Mouse (Mus musculus) T-helper 1 cell (primary cell): ENCODE data around the gene Gnai2.
"Not testable (repeated sequence)": the region's sequence is repeated elsewhere in the genome, so short reads cannot be mapped to it uniquely, and the experiment has no call there.

Source experiments
- in situ Hi-C: fragments of 300-600 bp; cut with MboI, MseI; formaldehyde crosslinking; loops from one replicate; pipeline ENCODE4 v1.15.1; 2025; ENCODE audit warnings: high pct_unique_total_duplicates

Gene Gnai2

GRCm38 (mm10) chr9:107635279-107636028 is at the start of gene Gnai2:
Gene Gnai2, minus strand, starts transcription at chr9:107635367.
- in situ Hi-C loops, result no loop called here

- in situ Hi-C loops, result no loop called here
Measured at GRCm38 (mm10) chr9:107682405-107682804, 47.2 kb upstream of the Gnai2 start.

GRCm38 (mm10) chr9:107679501-107679900 is 44.3 kb upstream of the Gnai2 start, which contains the start of gene Gnat1:
Gene Gnat1, minus strand, starts transcription at chr9:107679712.
- in situ Hi-C loops, result no loop called here

GRCm38 (mm10) chr9:107678861-107679260 is 43.7 kb upstream of the Gnai2 start:
- in situ Hi-C loops, result no loop called here

- in situ Hi-C loops, result not testable (repeated sequence)
Measured at GRCm38 (mm10) chr9:107677819-107678526, 42.8 kb upstream of the Gnai2 start.

GRCm38 (mm10) chr9:107677091-107677784 is 42.1 kb upstream of the Gnai2 start:
- in situ Hi-C loops, result no loop called here

- in situ Hi-C loops, result no loop called here
Measured at GRCm38 (mm10) chr9:107676302-107676701, 41.1 kb upstream of the Gnai2 start.

GRCm38 (mm10) chr9:107675671-107676301 is 40.6 kb upstream of the Gnai2 start:
- in situ Hi-C loops, result no loop called here

GRCm38 (mm10) chr9:107674609-107675429 is 39.7 kb upstream of the Gnai2 start:
- in situ Hi-C loops, result no loop called here

GRCm38 (mm10) chr9:107670259-107670658 is 35.1 kb upstream of the Gnai2 start:
- in situ Hi-C loops, result no loop called here

GRCm38 (mm10) chr9:107669480-107669945 is 34.3 kb upstream of the Gnai2 start, which contains the start of gene Slc38a3:
Gene Slc38a3, minus strand, starts transcription at chr9:107669530.
- in situ Hi-C loops, result no loop called here

- in situ Hi-C loops, result no loop called here
Measured at GRCm38 (mm10) chr9:107668916-107669315, 33.7 kb upstream of the Gnai2 start.

GRCm38 (mm10) chr9:107668011-107668410 is 32.8 kb upstream of the Gnai2 start:
- in situ Hi-C loops, result no loop called here

GRCm38 (mm10) chr9:107667219-107667618 is 32.1 kb upstream of the Gnai2 start:
- in situ Hi-C loops, result no loop called here

- in situ Hi-C loops, result no loop called here
Measured at GRCm38 (mm10) chr9:107666751-107667205, 31.6 kb upstream of the Gnai2 start.

GRCm38 (mm10) chr9:107665308-107665707 is 30.1 kb upstream of the Gnai2 start:
- in situ Hi-C loops, result no loop called here

GRCm38 (mm10) chr9:107663525-107663924 is 28.4 kb upstream of the Gnai2 start:
- in situ Hi-C loops, result no loop called here

GRCm38 (mm10) chr9:107662342-107662741 is 27.2 kb upstream of the Gnai2 start:
- in situ Hi-C loops, result no loop called here

- in situ Hi-C loops, result no loop called here
Measured at GRCm38 (mm10) chr9:107660777-107661176, 25.6 kb upstream of the Gnai2 start.

GRCm38 (mm10) chr9:107659961-107660360 is 24.8 kb upstream of the Gnai2 start:
- in situ Hi-C loops, result no loop called here

- in situ Hi-C loops, result no loop called here
Measured at GRCm38 (mm10) chr9:107659551-107659950, 24.4 kb upstream of the Gnai2 start.
